Mouse (Mus musculus): ENCODE measurements around the gene Tuba3b. TPM values are rescaled to one million over a fixed set of nuclear protein-coding genes. Genes with fewer than 3 reads are reported as not detected.
A peak's percentile ranks its signal among the peaks of the same experiment; 100 is the strongest.

Tuba3b gene
- polyA plus RNA-seq, 1 experiment from 2014 or later = not detected

DNA sequence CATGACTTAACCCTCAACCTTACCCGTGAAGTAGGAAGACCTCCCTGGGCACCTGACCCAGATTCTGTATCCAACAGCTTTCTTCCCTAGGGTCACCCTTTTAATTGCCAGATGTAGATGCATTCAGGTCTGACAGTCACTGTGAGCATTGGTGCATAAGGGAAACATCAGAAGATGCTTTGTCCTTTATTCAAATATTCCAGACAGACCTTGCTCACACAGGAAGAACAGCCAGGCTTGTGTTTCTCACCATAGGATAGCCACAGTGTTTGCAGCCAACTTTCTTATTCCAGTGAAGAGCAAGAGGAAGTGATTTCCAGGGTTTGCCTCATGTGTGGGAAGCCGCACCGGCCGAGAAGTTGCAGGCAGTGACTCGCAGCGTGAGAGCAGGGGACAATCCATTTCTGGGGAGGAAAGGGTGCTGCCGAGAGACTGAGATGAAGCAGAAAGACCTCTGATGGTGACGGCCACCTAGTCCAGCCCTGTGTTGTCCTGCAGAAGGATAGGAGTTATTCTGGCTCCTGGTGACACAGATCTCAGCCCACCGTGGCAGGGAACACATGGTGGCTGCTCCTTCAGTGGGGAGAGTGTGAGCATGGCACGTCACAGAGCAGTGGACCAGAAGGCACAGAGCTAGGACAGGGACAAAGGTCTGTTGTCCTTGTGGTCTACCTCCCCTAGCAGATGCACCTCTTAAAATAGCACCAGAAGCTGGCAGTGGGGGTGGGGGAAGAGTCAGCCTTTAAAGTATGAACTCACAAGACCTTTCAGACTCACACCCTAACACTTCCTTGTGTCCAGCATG, 34.0 kb upstream of the Tuba3b start:
- Histone ChIP-seq H3K9ac (ENCODE audit: low read depth, low read length) (no peak overlapping the region), H3K27ac (ENCODE audit: low read length) (no peak overlapping the region), H3K36me3 (ENCODE audit: control insufficient read depth, insufficient read depth, low read length) (no peaks in the 10 kb centered on the region), H3K4me2 (ENCODE audit: low read depth, low read length) (no peak overlapping the region), H3K4me1 (ENCODE audit: control insufficient read depth, insufficient read depth, low read length) (peaks cover 3% of the 10 kb centered on the region; the same call in 1 of the 2 replicates), H3K4me3 (ENCODE audit: low read length) (no peak overlapping the region), H3K27me3 (replicated peaks; ENCODE audit: control insufficient read depth, insufficient read depth, low read length) (no peaks in the 10 kb centered on the region), H3K9me3 (ENCODE audit: control insufficient read depth, low read length) (0 out of 2 replicates have a peak, but pooled peaks cover 3% of the 10 kb centered on the region)
- no peak for ATAC-seq
- 68% methylated on average over 10 of the region's 10 CpGs for WGBS

GRCm38 (mm10) chr6:145585052-145585973, 30.2 kb upstream of the Tuba3b start:
- ATAC-seq = no peak
- WGBS = 80% methylated on average over 21 of the region's 21 CpGs

GRCm38 (mm10) chr6:145590501-145591293, 24.9 kb upstream of the Tuba3b start:
- no peaks in the 10 kb centered on the region for H3K9me3 ChIP-seq (ENCODE audit: control insufficient read depth, low read length)
- no peaks in the 10 kb centered on the region for H3K36me3 ChIP-seq (ENCODE audit: control insufficient read depth, insufficient read depth, low read length)
- ATAC-seq = no peak
- H3K4me2 ChIP-seq (ENCODE audit: low read depth, low read length) = no peak overlapping the region
- H3K4me1 ChIP-seq (ENCODE audit: control insufficient read depth, insufficient read depth, low read length) = peaks cover 14% of the 10 kb centered on the region
- no peak overlapping the region for H3K27ac ChIP-seq (ENCODE audit: low read length)
- no peaks in the 10 kb centered on the region for H3K27me3 ChIP-seq (replicated peaks; ENCODE audit: control insufficient read depth, insufficient read depth, low read length)
- H3K9ac ChIP-seq (ENCODE audit: low read depth, low read length) = no peak overlapping the region
- H3K4me3 ChIP-seq (ENCODE audit: low read length) = no peak overlapping the region
- WGBS = 71% methylated on average over 11 of the region's 11 CpGs

More at GRCm38 (mm10) chr6:145585052-145585973, 30.2 kb upstream of the Tuba3b start:
- H3K4me3 ChIP-seq (ENCODE audit: low read length) = no peak overlapping the region
- no peak overlapping the region for H3K4me2 ChIP-seq (ENCODE audit: low read depth, low read length)
- H3K27me3 ChIP-seq (replicated peaks; ENCODE audit: control insufficient read depth, insufficient read depth, low read length) = no peaks in the 10 kb centered on the region
- H3K4me1 ChIP-seq (ENCODE audit: control insufficient read depth, insufficient read depth, low read length) = no peaks in the 10 kb centered on the region
- no peak overlapping the region for H3K27ac ChIP-seq (ENCODE audit: low read length)
- 0 out of 2 replicates have a peak, but pooled peaks cover 3% of the 10 kb centered on the region for H3K9me3 ChIP-seq (ENCODE audit: control insufficient read depth, low read length)
- no peak overlapping the region for H3K9ac ChIP-seq (ENCODE audit: low read depth, low read length)
- H3K36me3 ChIP-seq (ENCODE audit: control insufficient read depth, insufficient read depth, low read length) = no peaks in the 10 kb centered on the region

GRCm38 (mm10) chr6:145591578-145591977, 24.0 kb upstream of the Tuba3b start:
- 79% methylated on average over 1 of the region's 1 CpGs for WGBS
- ATAC-seq = no peak

GRCm38 (mm10) chr6:145592036-145592435, 23.5 kb upstream of the Tuba3b start:
- peak; percentile 34; the same call in 1 of the 2 replicates for ATAC-seq
- Histone ChIP-seq H3K4me2 (ENCODE audit: low read depth, low read length) (no peak overlapping the region), H3K27ac (ENCODE audit: low read length) (peak overlapping the region; percentile 84), H3K9me3 (ENCODE audit: control insufficient read depth, low read length) (no peaks in the 10 kb centered on the region), H3K9ac (ENCODE audit: low read depth, low read length) (no peak overlapping the region), H3K4me3 (ENCODE audit: low read length) (no peak overlapping the region), H3K4me1 (ENCODE audit: control insufficient read depth, insufficient read depth, low read length) (peaks cover 17% of the 10 kb centered on the region), H3K27me3 (replicated peaks; ENCODE audit: control insufficient read depth, insufficient read depth, low read length) (no peaks in the 10 kb centered on the region), H3K36me3 (ENCODE audit: control insufficient read depth, insufficient read depth, low read length) (no peaks in the 10 kb centered on the region)
- 62% methylated on average over 6 of the region's 6 CpGs for WGBS

More at GRCm38 (mm10) chr6:145591578-145591977, 24.0 kb upstream of the Tuba3b start:
- no peak overlapping the region for H3K4me3 ChIP-seq (ENCODE audit: low read length)
- H3K4me2 ChIP-seq (ENCODE audit: low read depth, low read length) = no peak overlapping the region
- no peaks in the 10 kb centered on the region for H3K9me3 ChIP-seq (ENCODE audit: control insufficient read depth, low read length)
- no peaks in the 10 kb centered on the region for H3K27me3 ChIP-seq (replicated peaks; ENCODE audit: control insufficient read depth, insufficient read depth, low read length)
- H3K4me1 ChIP-seq (ENCODE audit: control insufficient read depth, insufficient read depth, low read length) = peaks cover 17% of the 10 kb centered on the region
- no peak overlapping the region for H3K27ac ChIP-seq (ENCODE audit: low read length)
- no peak overlapping the region for H3K9ac ChIP-seq (ENCODE audit: low read depth, low read length)
- H3K36me3 ChIP-seq (ENCODE audit: control insufficient read depth, insufficient read depth, low read length) = no peaks in the 10 kb centered on the region

- H3K4me3 ChIP-seq (ENCODE audit: low read length) = no peak overlapping the region
- H3K9ac ChIP-seq (ENCODE audit: low read depth, low read length) = no peak overlapping the region
- H3K36me3 ChIP-seq (ENCODE audit: control insufficient read depth, insufficient read depth, low read length) = no peaks in the 10 kb centered on the region
- no peak overlapping the region for H3K4me2 ChIP-seq (ENCODE audit: low read depth, low read length)
- peak; percentile 62 for ATAC-seq
- H3K9me3 ChIP-seq (ENCODE audit: control insufficient read depth, low read length) = no peaks in the 10 kb centered on the region
- no peaks in the 10 kb centered on the region for H3K27me3 ChIP-seq (replicated peaks; ENCODE audit: control insufficient read depth, insufficient read depth, low read length)
- H3K27ac ChIP-seq (ENCODE audit: low read length) = peak overlapping the region; percentile 84
- WGBS = 48% methylated on average over 8 of the region's 8 CpGs
- H3K4me1 ChIP-seq (ENCODE audit: control insufficient read depth, insufficient read depth, low read length) = peaks cover 17% of the 10 kb centered on the region
Observed at GRCm38 (mm10) chr6:145592531-145592998, 23.0 kb upstream of the Tuba3b start.

DNA sequence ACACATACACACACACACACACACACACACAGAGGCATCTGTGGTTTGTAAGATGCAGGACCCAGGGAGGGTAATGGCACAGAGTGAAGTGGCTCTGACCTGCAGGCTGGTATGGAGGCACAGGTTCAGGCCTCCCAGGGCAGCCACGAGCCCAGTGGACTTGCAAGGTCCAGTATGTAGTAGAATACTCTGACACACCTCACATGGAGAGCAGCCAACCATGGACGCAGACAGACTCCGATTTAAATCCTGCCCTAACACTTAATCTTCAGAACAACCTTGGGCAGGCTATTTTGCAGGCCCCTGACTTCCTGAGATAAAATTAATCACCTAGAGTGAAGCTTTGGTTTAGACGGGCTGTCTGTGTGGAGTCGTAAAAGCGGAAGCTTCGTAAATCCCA, 21.6 kb upstream of the Tuba3b start:
- Histone ChIP-seq H3K9ac (ENCODE audit: low read depth, low read length) (no peak overlapping the region), H3K27ac (ENCODE audit: low read length) (no peak overlapping the region), H3K36me3 (ENCODE audit: control insufficient read depth, insufficient read depth, low read length) (no peaks in the 10 kb centered on the region), H3K9me3 (ENCODE audit: control insufficient read depth, low read length) (no peaks in the 10 kb centered on the region), H3K4me3 (ENCODE audit: low read length) (no peak overlapping the region), H3K4me2 (ENCODE audit: low read depth, low read length) (no peak overlapping the region), H3K27me3 (replicated peaks; ENCODE audit: control insufficient read depth, insufficient read depth, low read length) (no peaks in the 10 kb centered on the region), H3K4me1 (ENCODE audit: control insufficient read depth, insufficient read depth, low read length) (peaks cover 25% of the 10 kb centered on the region)
- ATAC-seq = no peak
- 48% methylated on average over 7 of the region's 7 CpGs for WGBS

GRCm38 (mm10) chr6:145595905-145596304, 19.7 kb upstream of the Tuba3b start:
- 55% methylated on average over 4 of the region's 4 CpGs for WGBS
- no peak for ATAC-seq

More at GRCm38 (mm10) chr6:145595905-145596304, 19.7 kb upstream of the Tuba3b start:
- H3K9me3 ChIP-seq (ENCODE audit: control insufficient read depth, low read length) = no peaks in the 10 kb centered on the region
- H3K27me3 ChIP-seq (replicated peaks; ENCODE audit: control insufficient read depth, insufficient read depth, low read length) = no peaks in the 10 kb centered on the region
- H3K9ac ChIP-seq (ENCODE audit: low read depth, low read length) = no peak overlapping the region
- H3K27ac ChIP-seq (ENCODE audit: low read length) = no peak overlapping the region
- H3K4me2 ChIP-seq (ENCODE audit: low read depth, low read length) = no peak overlapping the region
- H3K36me3 ChIP-seq (ENCODE audit: control insufficient read depth, insufficient read depth, low read length) = no peaks in the 10 kb centered on the region
- no peak overlapping the region for H3K4me3 ChIP-seq (ENCODE audit: low read length)
- H3K4me1 ChIP-seq (ENCODE audit: control insufficient read depth, insufficient read depth, low read length) = peaks cover 27% of the 10 kb centered on the region
